Mouse (Mus musculus) bone marrow, adult 2 months (tissue): ENCODE results near the gene Tnn. TPM values are rescaled to one million over a fixed set of nuclear protein-coding genes. Genes with fewer than 3 reads are reported as not detected.

Experiments
- H3K27ac ChIP-seq: fragments of 200-500 bp; 2 replicates; pipeline ENCODE4 v1.5.1; 2012; ENCODE audit warnings: low read depth, mild to moderate bottlenecking, control low read depth, inconsistent platforms, low read length; ENCODE audit not compliant: control insufficient read depth, poor library complexity, insufficient read depth
- H3K4me1 ChIP-seq: fragments of 200-500 bp; 2 replicates; pipeline ENCODE4 v1.6.1; 2011; ENCODE audit warnings: low read length; ENCODE audit not compliant: control insufficient read depth, insufficient read depth
- H3K4me3 ChIP-seq: fragments of 200-500 bp; replicated peaks from 2 replicates; pipeline ENCODE3; 2011; ENCODE audit warnings: mild to moderate bottlenecking, low read depth, low read length, control low read depth; ENCODE audit not compliant: control insufficient read depth
- CTCF ChIP-seq: fragments of 200-500 bp; IDR thresholded peaks from 2 replicates; pipeline ENCODE4 v1.5.1; 2011; ENCODE audit warnings: low read length, control low read depth; ENCODE audit not compliant: control insufficient read depth, insufficient read depth
- POLR2A ChIP-seq: fragments of 200-500 bp; IDR thresholded peaks from 2 replicates; pipeline ENCODE4 v1.6.1; 2011; ENCODE audit warnings: low read depth, mild to moderate bottlenecking, control low read depth, low read length, borderline replicate concordance; ENCODE audit not compliant: control insufficient read depth
- WGBS: fragments of 180-500 bp; shearing (Covaris S2); methylation state at CpG from one replicate; pipeline ENCODE4 v1.1.7; 2018; 5-methylcytosine and 5-hydroxymethylcytosine counted together
- polyA plus RNA-seq: library from polyadenylated mRNA; stranded (reverse); fragments of >200 nt; gene quantifications from 2 replicates; pipeline ENCODE4 v1.2.4, GENCODE M21; 2011; ENCODE audit warnings: low replicate concordance; ENCODE audit not compliant: missing spikeins, insufficient read depth, insufficient read length

Gene Tnn
- 0.23 TPM in 1 of 2 replicates, not detected in the other for polyA plus RNA-seq

GRCm38 (mm10) chr1:160153480-160153879, at the start of gene Tnn:
Gene Tnn (minus strand): TSS chr1:160153580.
- TF ChIP-seq CTCF (no peak), POLR2A (no peak)
- Histone ChIP-seq H3K4me3 (no peak within 1 kb of the TSS), H3K4me1 (no peaks in the 10 kb centered on the region), H3K27ac (no peak within 1 kb of the TSS)
- WGBS: 57% methylated on average over 8 of the region's 8 CpGs

- H3K27ac ChIP-seq: peak overlapping the region; percentile 77
- no peak for TF ChIP-seq CTCF
- TF ChIP-seq POLR2A: no peak
- H3K4me3 ChIP-seq: peak overlapping the region; percentile 99
- H3K4me1 ChIP-seq: no peaks in the 10 kb centered on the region; the same call in 1 of the 2 replicates
- WGBS: 0% methylated on average over 13 of the region's 13 CpGs
Measured at GRCm38 (mm10) chr1:160195337-160195663, 41.9 kb upstream of the Tnn start.

GRCm38 (mm10) chr1:160194529-160195336, 41.4 kb upstream of the Tnn start, which contains the start of gene Mrps14:
Gene Mrps14 (plus strand): TSS chr1:160195215.
- 6% methylated on average over 31 of the region's 31 CpGs for WGBS
- no peaks in the 10 kb centered on the region; the same call in 1 of the 2 replicates for H3K4me1 ChIP-seq
- peak; percentile 97 for TF ChIP-seq CTCF
- peak; percentile 90; the same call in 1 of the 2 replicates for TF ChIP-seq POLR2A
- H3K4me3 ChIP-seq: peak within 1 kb of the TSS; percentile 99
- peak within 1 kb of the TSS; percentile 77 for H3K27ac ChIP-seq

GRCm38 (mm10) chr1:160184506-160184905, 31.1 kb upstream of the Tnn start:
- no peaks in the 10 kb centered on the region for H3K4me1 ChIP-seq
- 37% methylated on average over 5 of the region's 5 CpGs for WGBS
- TF ChIP-seq CTCF (0 out of 2 replicates have a peak, but pooled peaks have one; percentile 20), POLR2A (no peak)
- H3K4me3 ChIP-seq: no peak overlapping the region
- H3K27ac ChIP-seq: no peak overlapping the region

GRCm38 (mm10) chr1:160181216-160181615, 27.8 kb upstream of the Tnn start:
- Histone ChIP-seq H3K4me1 (no peaks in the 10 kb centered on the region), H3K4me3 (no peak overlapping the region), H3K27ac (no peak overlapping the region)
- WGBS: 34% methylated on average over 4 of the region's 4 CpGs
- TF ChIP-seq POLR2A (no peak), CTCF (no peak)

GRCm38 (mm10) chr1:160176903-160177302, 23.5 kb upstream of the Tnn start:
- Histone ChIP-seq H3K4me1 (no peaks in the 10 kb centered on the region), H3K27ac (no peak overlapping the region), H3K4me3 (no peak overlapping the region)
- no peak for TF ChIP-seq POLR2A
- no peak for TF ChIP-seq CTCF
- WGBS: 83% methylated on average over 8 of the region's 8 CpGs

- WGBS: 82% methylated on average over 4 of the region's 5 CpGs
- no peaks in the 10 kb centered on the region for H3K4me1 ChIP-seq
- TF ChIP-seq POLR2A (no peak), CTCF (no peak)
- H3K4me3 ChIP-seq: no peak overlapping the region
- no peak overlapping the region for H3K27ac ChIP-seq
Measured at GRCm38 (mm10) chr1:160166600-160166999, 13.2 kb upstream of the Tnn start.

GRCm38 (mm10) chr1:160158190-160158589, 4.8 kb upstream of the Tnn start:
- no peak for TF ChIP-seq CTCF
- H3K4me1 ChIP-seq: no peaks in the 10 kb centered on the region
- no peak overlapping the region for H3K27ac ChIP-seq
- WGBS: 88% methylated on average over 2 of the region's 2 CpGs
- H3K4me3 ChIP-seq: no peak overlapping the region
